Mouse (Mus musculus) liver, embryonic 12.5 days (tissue): ENCODE measurements around the gene Chn2. TPM values are rescaled to one million over a fixed set of nuclear protein-coding genes. Genes with fewer than 3 reads are reported as not detected.

ENCODE experiments used
- ATAC-seq: fragments of 200-750 bp; cut with Nextera tagmentation; 2 replicates; pipeline ENCODE4 v1.8.0; 2017; ENCODE audit warnings: moderate number of reproducible peaks, mild to moderate bottlenecking, moderate library complexity
- H3K27ac ChIP-seq: fragments of 300-500 bp; sonication (generic); 2 replicates; pipeline ENCODE4 v1.5.1; 2016; ENCODE audit warnings: mild to moderate bottlenecking
- H3K27me3 ChIP-seq: fragments of 300-500 bp; sonication (generic); replicated peaks from 2 replicates; pipeline ENCODE4 v1.6.1; 2016; ENCODE audit warnings: mild to moderate bottlenecking, moderate library complexity
- H3K36me3 ChIP-seq: fragments of 300-500 bp; sonication (generic); 2 replicates; pipeline ENCODE4 v1.6.1; 2016; ENCODE audit warnings: mild to moderate bottlenecking, moderate library complexity
- H3K4me1 ChIP-seq: fragments of 300-500 bp; sonication (generic); 2 replicates; pipeline ENCODE4 v1.6.1; 2016
- H3K4me2 ChIP-seq: fragments of 300-500 bp; sonication (generic); 2 replicates; pipeline ENCODE4 v1.6.1; 2016; ENCODE audit warnings: mild to moderate bottlenecking, moderate library complexity
- H3K4me3 ChIP-seq: fragments of 300-500 bp; sonication (generic); 2 replicates; pipeline ENCODE4 v1.5.1; 2016; ENCODE audit warnings: mild to moderate bottlenecking, moderate library complexity
- H3K9ac ChIP-seq: fragments of 300-500 bp; sonication (generic); 2 replicates; pipeline ENCODE4 v1.6.1; 2016; ENCODE audit warnings: mild to moderate bottlenecking, moderate library complexity
- H3K9me3 ChIP-seq: fragments of 300-500 bp; sonication (generic); replicated peaks from 2 replicates; pipeline ENCODE4 v1.6.1; 2016; ENCODE audit warnings: mild to moderate bottlenecking, moderate library complexity
- WGBS: fragments of 180-500 bp; shearing (Covaris S2); methylation state at CpG from one replicate; pipeline ENCODE4 v1.1.7; 2016; ENCODE audit not compliant: insufficient replicate concordance; 5-methylcytosine and 5-hydroxymethylcytosine counted together
- polyA plus RNA-seq: library from polyadenylated mRNA; unstranded; fragments of >200 nt; fragmentation: Nextera tagmentation; extraction: Ambion mirVana; gene quantifications from 2 replicates; pipeline ENCODE4 v1.2.1, GENCODE M21; 2016

Gene Chn2
- polyA plus RNA-seq, 1 experiment from 2014 or later = 4.9 TPM

DNA sequence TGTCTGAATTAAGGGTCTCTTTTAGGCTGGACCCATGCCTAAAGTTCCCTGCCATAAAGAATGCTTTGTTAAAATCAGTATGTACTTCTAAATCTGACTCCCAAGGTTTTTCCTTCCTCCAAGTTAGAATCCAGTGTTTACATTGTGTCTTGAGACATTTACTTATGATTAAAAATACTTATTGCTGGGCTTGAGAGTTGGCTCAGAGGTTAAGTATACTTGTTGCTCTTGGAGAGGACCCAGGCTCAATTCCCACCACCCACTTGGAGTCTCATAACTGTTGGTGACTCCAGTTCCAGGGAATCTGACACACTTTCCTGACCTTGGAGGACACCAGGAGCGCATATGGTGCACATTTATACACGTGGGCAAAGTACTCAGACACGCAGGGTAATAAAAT lies 20.9 kb downstream of the Chn2 start:
- WGBS = 69% methylated on average over 3 of the region's 3 CpGs
- no peak overlapping the region for H3K9ac ChIP-seq
- H3K4me1 ChIP-seq = peaks cover 8% of the 10 kb centered on the region; the same call in 1 of the 2 replicates
- H3K4me3 ChIP-seq = no peak overlapping the region
- no peak overlapping the region for H3K4me2 ChIP-seq
- H3K36me3 ChIP-seq = no peaks in the 10 kb centered on the region
- H3K9me3 ChIP-seq = no peaks in the 10 kb centered on the region
- no peak overlapping the region for H3K27ac ChIP-seq
- no peaks in the 10 kb centered on the region for H3K27me3 ChIP-seq
- no peak for ATAC-seq

DNA sequence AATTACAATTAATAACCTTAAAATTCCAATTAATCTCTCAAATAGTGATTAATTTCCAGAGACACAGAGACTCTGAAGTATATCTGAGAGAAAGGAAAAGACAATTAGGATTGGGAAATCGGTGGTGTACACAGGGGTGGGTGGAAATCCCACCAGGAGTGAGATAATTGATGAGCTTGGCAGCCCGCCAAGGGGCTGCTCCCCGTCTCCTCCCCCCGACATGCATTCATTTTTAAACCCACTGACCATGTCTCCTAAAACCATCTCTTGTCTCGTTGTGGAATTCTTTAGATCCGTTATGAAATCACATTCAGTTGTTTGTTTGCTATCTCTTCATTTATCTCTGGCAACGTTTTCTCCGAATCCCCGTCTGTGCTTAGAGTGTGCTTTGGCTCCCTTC lies 22.0 kb downstream of the Chn2 start:
- ATAC-seq = no peak
- 51% methylated on average over 9 of the region's 9 CpGs for WGBS
- Histone ChIP-seq H3K4me2 (no peak overlapping the region), H3K27me3 (no peaks in the 10 kb centered on the region), H3K36me3 (no peaks in the 10 kb centered on the region), H3K4me3 (no peak overlapping the region), H3K9ac (no peak overlapping the region), H3K27ac (no peak overlapping the region), H3K9me3 (no peaks in the 10 kb centered on the region), H3K4me1 (peaks cover 8% of the 10 kb centered on the region; the same call in 1 of the 2 replicates)

DNA sequence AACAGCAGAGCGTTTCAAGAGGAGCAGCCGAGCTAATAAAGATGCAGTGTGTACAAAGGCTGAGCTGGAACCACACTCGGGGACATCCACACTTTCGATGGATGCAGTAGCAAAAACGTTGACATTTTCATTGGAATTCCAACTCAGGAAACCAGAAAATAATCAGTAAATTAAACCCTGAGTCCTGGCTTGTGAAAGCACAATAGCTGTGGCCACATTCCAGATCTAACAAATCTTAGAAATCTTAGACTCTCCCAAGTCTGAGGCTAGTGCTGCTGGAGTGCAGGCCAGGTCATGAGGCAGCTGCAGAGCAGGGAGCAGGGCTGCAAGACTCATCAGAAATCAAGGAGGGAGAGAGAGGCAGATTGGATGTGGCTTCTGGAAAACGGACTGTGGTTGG lies 24.5 kb downstream of the Chn2 start:
- Histone ChIP-seq H3K4me1 (peaks cover 14% of the 10 kb centered on the region), H3K4me3 (no peak overlapping the region), H3K9me3 (no peaks in the 10 kb centered on the region), H3K27ac (no peak overlapping the region), H3K4me2 (no peak overlapping the region), H3K9ac (no peak overlapping the region), H3K27me3 (no peaks in the 10 kb centered on the region), H3K36me3 (no peaks in the 10 kb centered on the region)
- ATAC-seq = no peak
- WGBS = 69% methylated on average over 6 of the region's 6 CpGs

DNA sequence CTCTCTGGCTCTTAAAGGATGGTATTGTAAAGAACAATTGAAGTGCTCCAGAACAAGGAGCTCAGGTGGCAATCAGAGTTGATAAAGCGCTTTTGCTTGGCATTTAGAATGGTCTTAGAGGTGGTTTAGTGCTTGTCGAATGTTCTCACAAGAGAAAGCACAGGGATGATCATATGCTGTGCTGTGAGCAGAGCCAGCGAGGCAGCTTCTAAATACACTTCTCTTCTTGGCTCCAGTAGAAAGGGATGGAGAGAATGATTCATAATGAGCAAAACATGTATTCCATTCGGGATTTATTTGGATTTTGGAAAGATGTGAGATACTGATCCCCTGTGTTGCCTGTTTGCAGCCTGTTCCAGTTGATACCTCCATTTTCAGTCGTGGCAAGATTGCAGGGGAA lies 28.0 kb downstream of the Chn2 start:
- ATAC-seq = no peak
- 53% methylated on average over 5 of the region's 5 CpGs for WGBS
- H3K27me3 ChIP-seq = no peaks in the 10 kb centered on the region
- H3K4me3 ChIP-seq = no peak overlapping the region
- no peak overlapping the region for H3K27ac ChIP-seq
- no peaks in the 10 kb centered on the region for H3K9me3 ChIP-seq
- no peak overlapping the region for H3K9ac ChIP-seq
- no peak overlapping the region for H3K4me2 ChIP-seq
- H3K36me3 ChIP-seq = no peaks in the 10 kb centered on the region
- H3K4me1 ChIP-seq = peaks cover 24% of the 10 kb centered on the region

DNA sequence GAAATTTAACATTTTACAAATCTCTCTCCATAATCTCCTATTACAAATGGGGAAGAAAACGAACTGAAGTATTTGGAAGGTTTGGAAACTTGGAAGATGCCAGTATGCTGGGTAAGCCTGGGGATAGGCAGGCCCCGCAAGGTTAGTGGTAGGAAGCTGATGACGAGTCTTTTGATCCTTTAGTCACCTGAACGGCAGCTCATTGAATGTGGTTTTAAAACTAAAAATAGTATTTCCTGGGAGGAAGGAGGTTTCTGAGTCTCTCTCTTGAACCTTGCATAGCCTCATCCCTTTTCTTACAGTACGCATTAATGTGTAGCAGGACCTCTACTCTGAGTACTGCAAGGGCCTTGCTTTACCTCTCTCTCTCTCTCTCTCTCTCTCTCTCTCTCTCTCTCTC lies 29.5 kb downstream of the Chn2 start:
- 59% methylated on average over 5 of the region's 5 CpGs for WGBS
- no peak for ATAC-seq
- Histone ChIP-seq H3K27me3 (no peaks in the 10 kb centered on the region), H3K9me3 (no peaks in the 10 kb centered on the region), H3K4me3 (no peak overlapping the region), H3K36me3 (no peaks in the 10 kb centered on the region), H3K9ac (no peak overlapping the region), H3K27ac (no peak overlapping the region), H3K4me2 (no peak overlapping the region), H3K4me1 (peaks cover 19% of the 10 kb centered on the region)

DNA sequence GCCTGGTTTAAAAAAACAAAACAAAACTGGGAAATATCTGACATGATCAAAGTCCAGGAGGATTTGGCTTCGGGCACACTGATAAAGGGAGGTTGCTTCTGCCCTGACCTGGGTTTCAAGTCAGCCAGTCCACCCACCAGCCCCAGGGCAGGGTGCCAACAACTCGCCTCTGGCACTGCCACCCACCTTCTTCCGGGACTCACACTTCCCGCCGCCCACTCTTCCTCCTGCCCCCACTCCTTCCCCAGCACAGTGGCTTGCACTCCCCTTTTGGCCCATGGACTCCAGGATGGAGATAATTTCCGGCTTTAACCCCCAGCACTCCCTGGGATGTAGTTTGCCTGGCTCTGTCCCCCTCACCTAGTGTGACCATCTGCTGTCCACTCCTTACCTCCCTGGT lies 31.4 kb downstream of the Chn2 start:
- no peaks in the 10 kb centered on the region for H3K36me3 ChIP-seq
- WGBS = 62% methylated on average over 6 of the region's 6 CpGs
- H3K27ac ChIP-seq = no peak overlapping the region
- H3K4me2 ChIP-seq = no peak overlapping the region
- no peak overlapping the region for H3K9ac ChIP-seq
- H3K4me3 ChIP-seq = no peak overlapping the region
- peaks cover 19% of the 10 kb centered on the region for H3K4me1 ChIP-seq
- no peaks in the 10 kb centered on the region for H3K9me3 ChIP-seq
- no peak for ATAC-seq
- no peaks in the 10 kb centered on the region for H3K27me3 ChIP-seq

DNA sequence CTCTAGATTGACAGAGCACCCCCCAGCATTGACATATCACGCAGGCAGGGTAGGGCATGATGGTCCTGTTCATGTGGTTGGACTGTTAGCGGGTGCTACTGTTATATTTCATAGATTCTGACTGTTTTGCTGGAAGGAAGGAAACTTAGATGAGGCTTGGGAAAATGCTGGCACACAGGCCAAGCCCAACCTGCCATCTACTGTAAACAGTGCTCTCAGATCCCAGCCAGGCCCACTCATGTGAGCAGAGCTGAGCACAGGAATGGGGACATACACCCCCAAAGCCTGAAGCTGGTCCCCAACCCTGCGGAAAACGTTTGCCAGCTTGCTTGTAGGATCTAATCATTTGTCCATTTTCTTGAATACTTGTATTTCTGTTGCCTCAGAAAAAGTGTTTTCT lies 32.1 kb downstream of the Chn2 start:
- no peak overlapping the region for H3K4me2 ChIP-seq
- H3K4me3 ChIP-seq = no peak overlapping the region
- H3K27me3 ChIP-seq = no peaks in the 10 kb centered on the region
- no peak overlapping the region for H3K9ac ChIP-seq
- no peaks in the 10 kb centered on the region for H3K9me3 ChIP-seq
- peaks cover 19% of the 10 kb centered on the region for H3K4me1 ChIP-seq
- ATAC-seq = no peak
- H3K27ac ChIP-seq = no peak overlapping the region
- WGBS = 58% methylated on average over 4 of the region's 4 CpGs
- no peaks in the 10 kb centered on the region for H3K36me3 ChIP-seq

DNA sequence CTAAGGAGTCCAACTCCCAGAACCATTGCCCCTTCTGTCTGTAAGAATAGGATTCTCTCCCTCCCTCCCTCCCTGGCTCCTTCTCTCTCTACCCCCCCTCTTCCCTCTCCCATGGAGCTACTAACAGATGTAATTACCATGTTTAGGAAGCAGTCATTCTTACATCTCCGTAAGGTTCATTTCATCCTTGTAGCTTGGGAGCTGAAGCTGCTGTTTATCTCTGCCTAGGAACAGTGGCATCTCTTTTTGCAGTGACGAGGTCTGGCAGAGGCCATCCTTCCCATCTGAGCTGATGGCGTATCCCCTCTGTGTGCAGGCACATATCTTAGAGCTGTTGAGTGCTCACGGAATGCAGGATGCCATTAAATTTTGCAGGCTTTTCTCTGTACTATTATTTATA lies 35.1 kb downstream of the Chn2 start:
- Histone ChIP-seq H3K27ac (no peak overlapping the region), H3K36me3 (no peaks in the 10 kb centered on the region), H3K4me2 (no peak overlapping the region), H3K4me3 (no peak overlapping the region), H3K27me3 (no peaks in the 10 kb centered on the region), H3K9me3 (no peaks in the 10 kb centered on the region), H3K4me1 (peaks cover 12% of the 10 kb centered on the region), H3K9ac (no peak overlapping the region)
- WGBS = 68% methylated on average over 4 of the region's 4 CpGs
- no peak for ATAC-seq

DNA sequence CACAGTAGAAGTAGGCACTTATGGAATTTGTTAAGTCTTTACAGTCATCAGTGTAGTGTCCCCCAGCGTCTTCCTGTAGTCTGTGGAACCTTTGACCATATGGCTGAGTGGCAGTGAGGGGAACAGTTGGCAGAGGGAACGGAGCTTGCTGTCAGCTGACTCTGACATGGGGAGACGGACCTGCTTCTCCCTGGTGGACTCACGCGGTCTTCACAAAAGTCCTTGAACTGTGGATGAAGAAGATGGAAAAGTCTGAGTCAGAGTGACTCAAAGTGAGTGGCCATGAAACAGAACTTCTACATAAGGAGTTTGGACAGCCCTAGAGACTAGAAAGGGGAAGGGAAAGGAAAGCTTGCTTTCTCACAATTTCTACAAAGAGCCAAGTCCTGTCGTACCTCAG lies 36.1 kb downstream of the Chn2 start:
- no peak overlapping the region for H3K9ac ChIP-seq
- ATAC-seq = no peak
- H3K9me3 ChIP-seq = no peaks in the 10 kb centered on the region
- WGBS = 79% methylated on average over 6 of the region's 6 CpGs
- H3K27me3 ChIP-seq = no peaks in the 10 kb centered on the region
- no peak overlapping the region for H3K4me2 ChIP-seq
- no peak overlapping the region for H3K27ac ChIP-seq
- H3K4me3 ChIP-seq = no peak overlapping the region
- H3K4me1 ChIP-seq = peaks cover 6% of the 10 kb centered on the region
- no peaks in the 10 kb centered on the region for H3K36me3 ChIP-seq

DNA sequence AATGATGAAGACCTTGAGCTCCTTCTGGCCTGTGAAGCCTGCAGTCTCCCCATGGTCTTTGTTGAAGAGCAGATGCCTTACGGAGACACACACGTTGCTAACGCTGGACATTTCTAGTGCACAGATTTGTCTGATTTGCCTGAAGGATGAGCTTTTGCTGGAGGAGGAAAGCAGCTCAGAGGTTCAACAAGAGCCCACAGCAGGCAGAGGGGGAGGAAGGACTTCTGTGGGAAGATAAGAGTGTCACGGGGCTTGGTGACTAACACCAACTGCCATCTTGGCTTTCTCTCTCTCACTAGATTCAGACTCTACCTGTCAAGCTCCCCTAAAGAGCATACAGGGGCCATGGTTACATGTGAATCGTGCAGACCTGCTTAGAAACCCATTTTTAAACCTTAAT lies 37.3 kb downstream of the Chn2 start:
- H3K36me3 ChIP-seq = no peaks in the 10 kb centered on the region
- H3K9ac ChIP-seq = no peak overlapping the region
- H3K4me2 ChIP-seq = no peak overlapping the region
- 55% methylated on average over 5 of the region's 5 CpGs for WGBS
- H3K4me3 ChIP-seq = no peak overlapping the region
- no peak for ATAC-seq
- no peaks in the 10 kb centered on the region for H3K9me3 ChIP-seq
- no peaks in the 10 kb centered on the region for H3K4me1 ChIP-seq
- H3K27ac ChIP-seq = no peak overlapping the region
- no peaks in the 10 kb centered on the region for H3K27me3 ChIP-seq

DNA sequence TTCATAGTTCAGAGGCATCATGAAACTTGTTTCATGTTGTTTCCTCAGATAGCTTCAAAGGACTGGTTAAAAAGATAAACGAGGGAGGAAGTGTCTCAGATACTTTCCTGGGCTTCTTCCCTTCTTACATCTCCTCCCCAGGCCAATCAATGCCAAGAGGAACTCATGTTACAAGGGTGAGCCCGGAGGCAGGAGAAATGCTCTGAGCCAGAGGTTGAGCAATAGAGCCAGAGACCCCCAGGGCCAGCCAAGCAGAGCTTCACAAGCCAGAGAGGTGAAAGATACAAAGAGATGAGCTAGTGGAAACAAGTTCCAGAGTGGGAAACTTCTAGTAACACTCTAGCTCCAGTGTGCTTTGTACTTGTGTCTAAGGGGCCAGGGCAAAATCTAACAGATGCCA lies 38.9 kb downstream of the Chn2 start:
- Histone ChIP-seq H3K27ac (no peak overlapping the region), H3K4me2 (no peak overlapping the region), H3K27me3 (no peaks in the 10 kb centered on the region), H3K9ac (no peak overlapping the region), H3K9me3 (no peaks in the 10 kb centered on the region), H3K36me3 (no peaks in the 10 kb centered on the region), H3K4me1 (no peaks in the 10 kb centered on the region), H3K4me3 (no peak overlapping the region)
- 13% methylated on average over 2 of the region's 2 CpGs for WGBS
- no peak for ATAC-seq

DNA sequence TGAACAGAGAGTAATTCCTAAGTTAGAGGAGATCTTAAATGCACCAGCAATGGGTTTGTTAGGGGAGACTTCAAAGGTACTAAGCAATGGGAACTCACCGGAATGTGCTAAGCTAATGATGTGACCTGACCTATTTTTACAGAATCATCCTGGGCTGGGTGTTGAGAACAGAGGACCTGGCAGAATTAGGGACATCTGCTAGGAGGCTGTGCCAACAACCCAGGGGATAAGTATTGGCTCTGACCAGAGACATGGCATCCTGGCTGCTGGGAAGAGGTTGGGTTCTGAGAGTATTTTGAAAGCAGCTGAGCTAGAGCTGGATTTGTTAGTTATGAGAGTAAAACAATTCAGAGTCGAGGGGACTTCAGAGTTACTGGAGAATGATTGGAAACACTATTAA lies 40.5 kb downstream of the Chn2 start:
- Histone ChIP-seq H3K9me3 (no peaks in the 10 kb centered on the region), H3K9ac (no peak overlapping the region), H3K36me3 (no peaks in the 10 kb centered on the region), H3K4me3 (no peak overlapping the region), H3K27ac (no peak overlapping the region), H3K27me3 (no peaks in the 10 kb centered on the region), H3K4me1 (no peaks in the 10 kb centered on the region), H3K4me2 (no peak overlapping the region)
- 69% methylated on average over 2 of the region's 2 CpGs for WGBS
- no peak for ATAC-seq

DNA sequence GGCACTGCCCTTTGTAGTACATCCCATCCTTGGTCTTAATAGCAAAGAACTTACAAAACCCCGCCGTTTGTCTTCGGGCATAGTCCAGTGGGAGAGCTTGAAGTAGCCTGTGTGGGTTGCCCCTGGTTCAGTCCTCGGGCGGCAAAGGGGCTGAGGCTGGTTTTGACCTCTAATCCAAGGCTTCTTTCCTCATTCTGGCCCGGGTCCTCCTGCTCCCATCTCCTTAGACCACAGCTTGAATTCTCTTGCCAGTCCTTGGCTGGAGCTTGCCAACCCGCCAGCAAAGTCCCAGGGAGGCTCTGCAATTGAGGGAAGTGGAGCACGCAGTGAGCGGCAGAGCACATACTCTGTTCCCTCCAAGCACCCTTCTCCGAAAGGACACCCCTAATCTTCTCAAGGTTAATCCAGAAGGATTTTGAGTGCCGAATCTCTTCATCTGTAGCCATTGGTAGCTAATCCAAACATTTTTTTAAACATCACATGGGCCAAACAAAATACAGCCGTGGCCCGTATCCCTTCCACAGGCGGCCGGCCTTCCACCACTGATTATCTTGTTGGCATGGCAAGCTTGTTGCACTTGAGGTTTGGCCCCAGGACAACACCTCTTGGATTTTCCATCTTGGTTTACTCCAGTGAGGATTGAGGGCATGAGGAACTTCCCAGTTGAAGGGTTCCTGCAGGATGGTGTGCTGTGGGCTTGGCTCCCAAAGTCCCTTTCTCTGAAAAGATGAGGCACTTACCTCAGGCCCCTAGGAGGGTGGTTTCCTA lies 41.3 kb downstream of the Chn2 start:
- no peak overlapping the region for H3K27ac ChIP-seq
- ATAC-seq = no peak
- no peaks in the 10 kb centered on the region for H3K36me3 ChIP-seq
- H3K27me3 ChIP-seq = no peaks in the 10 kb centered on the region
- no peaks in the 10 kb centered on the region for H3K4me1 ChIP-seq
- H3K9me3 ChIP-seq = no peaks in the 10 kb centered on the region
- 79% methylated on average over 15 of the region's 15 CpGs for WGBS
- no peak overlapping the region for H3K9ac ChIP-seq
- no peak overlapping the region for H3K4me3 ChIP-seq
- H3K4me2 ChIP-seq = no peak overlapping the region
